Mouse (Mus musculus) midbrain, embryonic 13.5 days (tissue): ENCODE measurements around the gene Mms19. TPM values are rescaled to one million over a fixed set of nuclear protein-coding genes. Genes with fewer than 3 reads are reported as not detected.
A peak's percentile ranks its signal among the peaks of the same experiment; 100 is the strongest.

Experiments
- ATAC-seq: fragments of 200-750 bp; cut with Nextera tagmentation; 2 replicates; pipeline ENCODE4 v1.8.0; 2017; ENCODE audit warnings: mild to moderate bottlenecking, moderate TSS enrichment, moderate library complexity
- H3K27ac ChIP-seq: fragments of 300-500 bp; sonication (generic); 2 replicates; pipeline ENCODE4 v1.5.1; 2015; ENCODE audit warnings: inconsistent platforms, mild to moderate bottlenecking, moderate library complexity
- H3K27me3 ChIP-seq: fragments of 300-500 bp; sonication (generic); 2 replicates; pipeline ENCODE4 v1.6.1; 2015; ENCODE audit warnings: mild to moderate bottlenecking, inconsistent platforms
- H3K36me3 ChIP-seq: fragments of 300-500 bp; sonication (generic); 2 replicates; pipeline ENCODE4 v1.6.1; 2015; ENCODE audit warnings: mild to moderate bottlenecking, inconsistent platforms
- H3K4me1 ChIP-seq: fragments of 300-500 bp; sonication (generic); replicated peaks from 2 replicates; pipeline ENCODE4 v1.6.1; 2015; ENCODE audit warnings: inconsistent platforms
- H3K4me2 ChIP-seq: fragments of 300-500 bp; sonication (generic); replicated peaks from 2 replicates; pipeline ENCODE4 v1.6.1; 2015; ENCODE audit warnings: moderate library complexity, mild to moderate bottlenecking, inconsistent platforms
- H3K4me3 ChIP-seq: fragments of 300-500 bp; sonication (generic); replicated peaks from 2 replicates; pipeline ENCODE4 v1.5.1; 2015; ENCODE audit warnings: mild to moderate bottlenecking, inconsistent platforms
- H3K9ac ChIP-seq: fragments of 300-500 bp; sonication (generic); replicated peaks from 2 replicates; pipeline ENCODE4 v1.6.1; 2015; ENCODE audit warnings: mild to moderate bottlenecking, inconsistent platforms
- H3K9me3 ChIP-seq: fragments of 300-500 bp; sonication (generic); 2 replicates; pipeline ENCODE4 v1.6.1; 2016; ENCODE audit warnings: mild to moderate bottlenecking, inconsistent platforms
- WGBS: fragments of 180-500 bp; shearing (Covaris S2); methylation state at CpG from one replicate; pipeline ENCODE4 v1.1.7; 2015; 5-methylcytosine and 5-hydroxymethylcytosine counted together
- polyA plus RNA-seq: library from polyadenylated mRNA; unstranded; fragments of >200 nt; fragmentation: Nextera tagmentation; extraction: Ambion mirVana; gene quantifications from 2 replicates; pipeline ENCODE4 v1.2.1, GENCODE M21; 2015

The Mms19 gene
- polyA plus RNA-seq, 1 experiment from 2014 or later = 32.4 TPM

- Histone ChIP-seq H3K4me1 (peaks cover 11% of the 10 kb centered on the region), H3K4me2 (no peak overlapping the region), H3K9ac (no peak overlapping the region), H3K4me3 (no peak overlapping the region), H3K27ac (no peak overlapping the region), H3K27me3 (no peaks in the 10 kb centered on the region), H3K9me3 (no peaks in the 10 kb centered on the region), H3K36me3 (peaks cover 48% of the 10 kb centered on the region)
- no peak for ATAC-seq
- WGBS = 98% methylated on average over 7 of the region's 7 CpGs
These were observed 11.3 kb downstream of the Mms19 start for GRCm38 (mm10) chr19:41969618-41970017.

- Histone ChIP-seq H3K9ac (no peak overlapping the region), H3K36me3 (peaks cover 95% of the 10 kb centered on the region), H3K4me2 (no peak overlapping the region), H3K4me3 (no peak overlapping the region), H3K27me3 (no peaks in the 10 kb centered on the region), H3K27ac (no peak overlapping the region), H3K9me3 (no peaks in the 10 kb centered on the region), H3K4me1 (no peaks in the 10 kb centered on the region)
- 92% methylated on average over 3 of the region's 3 CpGs for WGBS
- ATAC-seq = no peak
These were observed 27.4 kb downstream of the Mms19 start for GRCm38 (mm10) chr19:41953574-41953973.

DNA sequence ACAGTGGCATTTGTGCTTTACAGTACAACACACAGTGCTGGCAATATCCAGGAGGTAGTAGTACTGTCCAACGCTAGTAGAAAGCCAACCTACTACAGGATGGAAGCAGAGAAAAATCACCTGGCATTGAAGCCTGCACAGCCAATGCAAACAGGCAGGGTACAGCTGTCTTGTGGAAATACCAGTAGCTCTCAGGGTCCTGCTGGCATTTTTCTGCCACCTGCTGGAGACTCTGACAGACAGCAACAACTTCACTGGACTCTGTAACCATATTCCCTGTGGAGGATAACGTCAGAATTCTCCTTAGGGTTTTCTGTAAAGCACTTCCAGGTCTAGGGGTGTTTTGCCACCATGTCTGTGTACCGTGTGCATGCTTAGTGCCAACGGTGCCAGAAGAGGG is 28.7 kb downstream of the Mms19 start:
- H3K4me2 ChIP-seq = no peak overlapping the region
- peaks cover 95% of the 10 kb centered on the region for H3K36me3 ChIP-seq
- H3K4me1 ChIP-seq = no peaks in the 10 kb centered on the region
- H3K4me3 ChIP-seq = no peak overlapping the region
- WGBS = 81% methylated on average over 4 of the region's 4 CpGs
- no peak overlapping the region for H3K9ac ChIP-seq
- H3K27me3 ChIP-seq = no peaks in the 10 kb centered on the region
- H3K9me3 ChIP-seq = no peaks in the 10 kb centered on the region
- no peak for ATAC-seq
- no peak overlapping the region for H3K27ac ChIP-seq

DNA sequence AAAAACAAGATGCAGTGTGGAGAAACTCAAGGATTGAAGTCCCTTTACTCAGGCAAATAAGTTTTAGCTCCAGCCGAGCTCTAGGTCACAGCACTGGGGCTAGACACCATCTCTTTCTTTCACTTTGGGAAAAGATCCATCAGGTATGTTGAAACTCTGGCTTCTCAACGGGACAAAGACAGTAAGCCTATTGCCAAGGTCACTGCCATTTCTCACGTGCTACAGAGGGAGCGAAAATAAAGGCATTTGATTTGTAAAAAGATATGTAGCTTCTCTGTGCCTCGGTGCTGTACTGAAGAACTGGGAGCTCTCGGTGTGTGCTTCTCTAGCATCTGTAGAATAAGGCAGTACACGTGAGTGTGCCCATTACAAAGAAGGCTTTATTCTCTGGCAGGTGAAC is 37.1 kb downstream of the Mms19 start:
- Histone ChIP-seq H3K4me3 (no peak overlapping the region), H3K36me3 (peaks cover 96% of the 10 kb centered on the region), H3K4me1 (no peaks in the 10 kb centered on the region), H3K4me2 (no peak overlapping the region), H3K27ac (no peak overlapping the region), H3K9ac (no peak overlapping the region), H3K27me3 (no peaks in the 10 kb centered on the region), H3K9me3 (no peaks in the 10 kb centered on the region)
- 92% methylated on average over 7 of the region's 7 CpGs for WGBS
- ATAC-seq = no peak

DNA sequence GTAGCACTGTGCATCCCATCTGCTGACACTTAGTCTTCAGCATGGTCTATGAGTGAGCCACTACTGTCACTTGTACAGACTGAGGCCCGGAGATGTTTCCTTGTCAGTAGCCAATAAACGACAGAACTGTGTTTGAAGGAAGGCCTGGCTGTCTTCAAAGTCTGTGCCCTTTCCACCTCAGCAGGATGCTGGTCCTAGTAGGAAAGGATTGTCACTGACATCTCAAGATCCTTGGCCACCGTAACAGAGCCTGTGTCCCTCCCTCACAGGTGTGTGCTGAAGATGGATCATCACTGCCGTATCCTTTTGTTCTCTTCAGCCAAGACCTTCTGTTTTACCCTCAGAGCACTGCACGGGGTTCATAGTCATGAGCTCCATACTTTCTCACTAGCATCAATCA is 42.4 kb downstream of the Mms19 start:
- ATAC-seq = no peak
- H3K9ac ChIP-seq = no peak overlapping the region
- no peaks in the 10 kb centered on the region for H3K27me3 ChIP-seq
- 93% methylated on average over 5 of the region's 5 CpGs for WGBS
- no peak overlapping the region for H3K4me3 ChIP-seq
- peaks cover 19% of the 10 kb centered on the region for H3K4me1 ChIP-seq
- no peak overlapping the region for H3K27ac ChIP-seq
- H3K9me3 ChIP-seq = no peaks in the 10 kb centered on the region
- peaks cover 61% of the 10 kb centered on the region for H3K36me3 ChIP-seq
- no peak overlapping the region for H3K4me2 ChIP-seq

GRCm38 (mm10) chr19:41935921-41936320 is 45.0 kb downstream of the Mms19 start:
- Histone ChIP-seq H3K9me3 (no peaks in the 10 kb centered on the region), H3K4me3 (no peak overlapping the region), H3K9ac (no peak overlapping the region), H3K36me3 (peaks cover 35% of the 10 kb centered on the region), H3K4me1 (peaks cover 28% of the 10 kb centered on the region), H3K4me2 (no peak overlapping the region), H3K27me3 (no peaks in the 10 kb centered on the region), H3K27ac (no peak overlapping the region)
- WGBS = 95% methylated on average over 1 of the region's 1 CpGs
- ATAC-seq = no peak

- WGBS = 23% methylated on average over 6 of the region's 6 CpGs
- peak overlapping the region; percentile 85 for H3K9ac ChIP-seq
- no peaks in the 10 kb centered on the region for H3K27me3 ChIP-seq
- peak overlapping the region; percentile 75 for H3K4me2 ChIP-seq
- ATAC-seq = no peak
- H3K4me3 ChIP-seq = peak overlapping the region; percentile 86
- peaks cover 28% of the 10 kb centered on the region for H3K4me1 ChIP-seq
- H3K9me3 ChIP-seq = no peaks in the 10 kb centered on the region
- H3K27ac ChIP-seq = no peak overlapping the region
- H3K36me3 ChIP-seq = peaks cover 30% of the 10 kb centered on the region
These were observed 46.8 kb downstream of the Mms19 start for GRCm38 (mm10) chr19:41934124-41934523.

DNA sequence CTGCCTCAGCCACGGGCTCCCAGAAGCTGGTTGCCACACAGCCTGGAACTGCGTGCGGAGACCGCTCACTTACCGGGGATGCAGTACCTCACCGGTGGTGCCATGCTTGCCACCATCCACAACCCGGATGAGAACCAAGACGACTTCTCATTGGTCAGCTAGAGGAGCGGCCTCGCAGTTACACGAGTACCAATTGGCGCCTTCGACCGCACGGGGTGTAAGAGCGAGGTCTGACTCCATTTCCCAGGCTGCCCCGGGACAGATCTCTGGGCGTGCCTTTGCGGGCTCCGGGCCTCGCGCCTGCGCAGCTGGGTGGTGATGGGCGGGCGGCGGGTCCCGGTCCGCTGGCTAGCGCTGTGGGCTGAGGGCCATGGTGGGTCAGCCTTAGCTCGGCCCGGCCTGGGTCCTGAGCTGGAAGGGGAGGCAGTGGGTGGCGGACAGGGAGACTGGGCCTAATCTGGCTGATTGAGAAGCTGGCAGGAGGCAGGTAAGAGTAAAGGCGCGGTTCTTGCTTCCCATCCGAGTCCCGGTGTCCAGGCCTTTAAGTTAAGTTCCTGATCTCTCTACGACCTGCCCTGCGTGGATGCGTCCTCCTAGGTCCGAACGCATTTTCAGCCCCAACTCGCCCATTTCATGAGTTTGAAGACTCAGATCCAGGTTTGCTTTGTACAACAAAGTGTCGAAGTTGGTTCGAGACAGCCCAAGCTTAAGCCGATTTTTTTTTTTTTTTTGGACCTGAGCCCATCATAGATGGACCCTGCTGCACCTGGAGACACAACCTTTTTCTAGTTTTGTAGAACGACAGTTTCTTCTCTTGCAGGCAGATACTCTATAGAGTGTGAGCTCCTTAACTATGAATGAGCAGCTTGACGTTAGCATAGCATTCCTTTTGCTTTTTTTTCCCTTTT is 47.5 kb downstream of the Mms19 start, which contains the start of the genes Exosc1 and Zdhhc16:
Exosc1 (minus strand) TSS at position 245 of the 908 bp plus-strand sequence.
Zdhhc16 (plus strand) TSS at position 302 of the 908 bp plus-strand sequence.
- H3K4me2 ChIP-seq = peak within 1 kb of the TSS; percentile 85
- H3K36me3 ChIP-seq = peaks cover 28% of the 10 kb centered on the region
- peak within 1 kb of the TSS; percentile 86 for H3K4me3 ChIP-seq
- no peaks in the 10 kb centered on the region for H3K9me3 ChIP-seq
- H3K27ac ChIP-seq = peak within 1 kb of the TSS; percentile 51
- no peaks in the 10 kb centered on the region for H3K27me3 ChIP-seq
- under 1% methylated on average over 47 of the region's 47 CpGs for WGBS
- peaks cover 28% of the 10 kb centered on the region for H3K4me1 ChIP-seq
- peak within 1 kb of the TSS; percentile 85 for H3K9ac ChIP-seq
- ATAC-seq = peak; percentile 100

- ATAC-seq = no peak; the same call in 1 of the 2 replicates
- H3K9me3 ChIP-seq = no peaks in the 10 kb centered on the region
- H3K36me3 ChIP-seq = peaks cover 28% of the 10 kb centered on the region
- peaks cover 28% of the 10 kb centered on the region for H3K4me1 ChIP-seq
- no peaks in the 10 kb centered on the region for H3K27me3 ChIP-seq
- H3K27ac ChIP-seq = peak overlapping the region; percentile 48
- peak overlapping the region; percentile 85 for H3K4me2 ChIP-seq
- peak overlapping the region; percentile 79 for H3K9ac ChIP-seq
- peak overlapping the region; percentile 86 for H3K4me3 ChIP-seq
- under 1% methylated on average over 28 of the region's 28 CpGs for WGBS
These were observed 48.3 kb downstream of the Mms19 start for GRCm38 (mm10) chr19:41932686-41933085.

- ATAC-seq = no peak
- H3K27ac ChIP-seq = no peak overlapping the region
- no peaks in the 10 kb centered on the region for H3K9me3 ChIP-seq
- peaks cover 71% of the 10 kb centered on the region for H3K36me3 ChIP-seq
- H3K4me2 ChIP-seq = no peak overlapping the region
- no peak overlapping the region for H3K4me3 ChIP-seq
- no peaks in the 10 kb centered on the region for H3K4me1 ChIP-seq
- H3K9ac ChIP-seq = no peak overlapping the region
- 79% methylated on average over 5 of the region's 5 CpGs for WGBS
- H3K27me3 ChIP-seq = no peaks in the 10 kb centered on the region
These were observed 60.4 kb downstream of the Mms19 start for GRCm38 (mm10) chr19:41920412-41921067.

GRCm38 (mm10) chr19:41919471-41919870 is 61.5 kb downstream of the Mms19 start:
- Histone ChIP-seq H3K4me3 (no peak overlapping the region), H3K27ac (no peak overlapping the region), H3K9ac (no peak overlapping the region), H3K36me3 (peaks cover 65% of the 10 kb centered on the region), H3K4me2 (no peak overlapping the region), H3K9me3 (no peaks in the 10 kb centered on the region), H3K4me1 (peaks cover 6% of the 10 kb centered on the region), H3K27me3 (no peaks in the 10 kb centered on the region)
- 80% methylated on average over 4 of the region's 4 CpGs for WGBS
- no peak for ATAC-seq

DNA sequence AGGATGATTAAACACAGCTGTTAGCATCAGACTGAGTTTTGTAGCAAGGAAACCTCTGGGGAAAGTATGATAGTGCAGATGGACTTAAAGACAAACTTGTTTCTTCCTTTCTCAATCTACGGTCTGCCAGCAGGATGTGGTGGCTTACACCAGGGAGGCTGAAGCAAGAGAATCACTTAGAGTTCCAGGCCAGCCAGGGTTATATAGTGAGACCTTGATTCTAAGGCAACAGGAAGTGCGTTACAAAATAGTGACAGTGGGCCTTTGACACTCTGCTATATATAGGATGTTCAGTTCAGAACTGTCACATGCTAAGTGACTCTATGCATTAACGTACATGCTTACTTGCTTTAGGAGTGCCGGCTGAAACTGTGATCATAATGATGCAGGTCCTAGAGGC is 64.1 kb downstream of the Mms19 start:
- WGBS = 92% methylated on average over 4 of the region's 4 CpGs
- peaks cover 42% of the 10 kb centered on the region for H3K36me3 ChIP-seq

More for the DNA sequence above, 64.1 kb downstream of the Mms19 start:
- no peak overlapping the region for H3K4me3 ChIP-seq
- H3K9me3 ChIP-seq = no peaks in the 10 kb centered on the region
- peaks cover 26% of the 10 kb centered on the region for H3K4me1 ChIP-seq
- no peak overlapping the region for H3K27ac ChIP-seq
- H3K9ac ChIP-seq = no peak overlapping the region
- H3K27me3 ChIP-seq = no peaks in the 10 kb centered on the region
- no peak overlapping the region for H3K4me2 ChIP-seq
- ATAC-seq = no peak
